Mouse (Mus musculus): ENCODE measurements around the gene Dip2c.

The Dip2c gene

GRCm38 (mm10) chr13:9504118-9504856 is 228.0 kb downstream of the Dip2c start:
- DNase-seq (ENCODE audit: low spot score in 2 of 2): peak; percentile 41 to 43

- no peak for DNase-seq (ENCODE audit: low spot score in 2 of 2)
Observed at GRCm38 (mm10) chr13:9538556-9538955, 262.2 kb downstream of the Dip2c start.

GRCm38 (mm10) chr13:9547698-9548344 is 271.5 kb downstream of the Dip2c start:
- DNase-seq (ENCODE audit: low spot score in 2 of 2): peak; percentile 19 to 22

GRCm38 (mm10) chr13:9562099-9562498 is 285.8 kb downstream of the Dip2c start:
- no peak for DNase-seq (ENCODE audit: low spot score in 2 of 2)

GRCm38 (mm10) chr13:9562921-9563320 is 286.6 kb downstream of the Dip2c start:
- DNase-seq (ENCODE audit: low spot score in 2 of 2): no peak

GRCm38 (mm10) chr13:9568852-9569251 is 292.5 kb downstream of the Dip2c start:
- DNase-seq (ENCODE audit: low spot score in 2 of 2): peak; percentile 37 to 63

GRCm38 (mm10) chr13:9576686-9577085 is 300.4 kb downstream of the Dip2c start:
- DNase-seq (ENCODE audit: low spot score in 2 of 2): no peak

- peak; percentile 56 to 57 for DNase-seq (ENCODE audit: low spot score in 2 of 2)
Observed at GRCm38 (mm10) chr13:9578456-9578855, 302.1 kb downstream of the Dip2c start.

GRCm38 (mm10) chr13:9581821-9582220 is 305.5 kb downstream of the Dip2c start:
- DNase-seq (ENCODE audit: low spot score in 2 of 2): no peak

GRCm38 (mm10) chr13:9583579-9583978 is 307.3 kb downstream of the Dip2c start:
- DNase-seq (ENCODE audit: low spot score in 2 of 2): no peak

GRCm38 (mm10) chr13:9599334-9600096 is 323.2 kb downstream of the Dip2c start:
- DNase-seq (ENCODE audit: low spot score in 2 of 2): no peak

GRCm38 (mm10) chr13:9601350-9601749 is 325.0 kb downstream of the Dip2c start:
- DNase-seq (ENCODE audit: low spot score in 2 of 2): no peak

GRCm38 (mm10) chr13:9611229-9611628 is 334.9 kb downstream of the Dip2c start:
- no peak for DNase-seq (ENCODE audit: low spot score in 2 of 2)

GRCm38 (mm10) chr13:9632684-9633083 is 356.4 kb downstream of the Dip2c start:
- DNase-seq (ENCODE audit: low spot score in 2 of 2): no peak

GRCm38 (mm10) chr13:9635951-9636350 is 359.6 kb downstream of the Dip2c start:
- DNase-seq (ENCODE audit: low spot score in 2 of 2): no peak

- peak in 1 of 2 experiments; percentile 14 for DNase-seq (ENCODE audit: low spot score in 2 of 2)
Observed at GRCm38 (mm10) chr13:9636505-9636904, 360.2 kb downstream of the Dip2c start.

GRCm38 (mm10) chr13:9637949-9638348 is 361.6 kb downstream of the Dip2c start:
- DNase-seq (ENCODE audit: low spot score in 2 of 2): no peak

- no peak for DNase-seq (ENCODE audit: low spot score in 2 of 2)
Observed at GRCm38 (mm10) chr13:9648716-9649115, 372.4 kb downstream of the Dip2c start.

GRCm38 (mm10) chr13:9649894-9650293 is 373.6 kb downstream of the Dip2c start:
- no peak for DNase-seq (ENCODE audit: low spot score in 2 of 2)

- DNase-seq (ENCODE audit: low spot score in 2 of 2): no peak
Observed at GRCm38 (mm10) chr13:9650580-9650979, 374.3 kb downstream of the Dip2c start.

- DNase-seq (ENCODE audit: low spot score in 2 of 2): no peak
Observed at GRCm38 (mm10) chr13:9653018-9653417, 376.7 kb downstream of the Dip2c start.

- no peak for DNase-seq (ENCODE audit: low spot score in 2 of 2)
Observed at GRCm38 (mm10) chr13:9656613-9657012, 380.3 kb downstream of the Dip2c start.

GRCm38 (mm10) chr13:9660711-9661110 is 384.4 kb downstream of the Dip2c start:
- DNase-seq (ENCODE audit: low spot score in 2 of 2): no peak
